Mouse (Mus musculus) gastrocnemius, postnatal 14 days (tissue): ENCODE measurements at regions not wholly inside any gene's neighbourhood (a gene's known extent, or its start where the extent isn't known, plus 50 kb on each side); places are given as distances from the start of the nearest gene placed in this dataset.

Experiments
- DNase-seq: peaks from one replicate; pipeline ENCODE4 v3.0.0; 2021; ENCODE audit warnings: mixed read lengths
- intact Hi-C: fragments of 180-260 bp; cut with DNase I; formaldehyde crosslinking; loops from one replicate; pipeline ENCODE4 v1.15.1; 2025; ENCODE audit warnings: low total_unique reads

DNA sequence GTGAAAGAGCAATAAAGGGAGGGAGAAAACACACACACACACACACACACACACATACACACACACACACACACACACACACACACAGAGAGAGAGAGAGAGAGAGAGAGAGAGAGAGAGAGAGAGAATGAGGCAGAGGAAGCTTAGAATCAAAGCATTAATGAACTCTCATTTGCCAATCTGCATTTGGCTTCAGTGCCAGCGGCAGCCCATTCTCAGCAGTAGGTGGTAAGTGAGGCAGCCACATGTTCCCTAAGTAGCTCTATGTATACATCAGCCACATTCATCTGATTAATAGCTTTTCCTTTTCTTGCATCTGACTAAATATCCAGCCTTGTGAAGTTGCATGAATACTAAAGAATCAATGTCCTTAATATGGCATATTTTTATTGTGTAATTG is 443.4 kb upstream of the Ubash3b start:
- intact Hi-C loops, result no loop called here
- no peak for DNase-seq

DNA sequence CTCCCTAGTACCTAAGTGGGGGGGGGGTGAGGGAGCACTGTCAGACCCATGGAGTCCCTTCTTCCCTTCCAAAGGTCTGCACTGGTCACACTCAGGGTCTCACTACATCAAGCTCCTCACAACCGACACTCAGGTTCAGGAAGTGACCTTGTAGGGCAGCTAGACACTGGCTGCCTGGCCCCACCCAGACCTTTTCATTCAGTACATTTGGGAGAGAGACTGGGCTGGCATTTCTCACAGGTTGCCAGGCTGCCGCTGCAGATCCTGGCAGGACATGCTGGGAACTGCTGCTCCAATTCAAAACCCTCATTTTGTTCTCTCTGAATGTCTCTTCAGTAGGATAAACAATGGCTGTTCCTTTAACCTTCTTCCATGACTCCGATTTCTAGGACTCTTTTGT is 439.3 kb upstream of the Ubash3b start:
- intact Hi-C loops, result no loop called here
- DNase-seq, result no peak

DNA sequence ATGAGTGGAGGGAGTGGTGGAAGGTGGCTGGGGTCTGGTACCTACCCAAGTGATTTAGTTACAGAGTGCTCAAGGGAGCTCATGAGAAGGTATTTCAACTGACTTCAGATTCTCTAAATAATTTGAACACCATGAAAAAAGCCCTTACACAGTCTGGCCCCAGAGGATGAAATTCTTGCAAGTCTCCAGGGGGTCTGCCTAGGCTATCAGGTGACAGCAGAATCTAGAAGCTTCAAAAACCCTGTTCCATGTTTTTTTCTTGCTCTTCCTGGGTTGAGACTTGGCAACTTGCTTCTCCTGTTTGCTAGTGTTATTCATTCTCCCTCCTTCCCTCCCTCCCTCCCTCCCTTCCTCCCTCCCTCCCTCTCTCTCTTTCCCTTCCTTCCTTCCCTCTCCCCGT is 438.4 kb upstream of the Ubash3b start:
- intact Hi-C loops, result no loop called here
- no peak for DNase-seq

DNA sequence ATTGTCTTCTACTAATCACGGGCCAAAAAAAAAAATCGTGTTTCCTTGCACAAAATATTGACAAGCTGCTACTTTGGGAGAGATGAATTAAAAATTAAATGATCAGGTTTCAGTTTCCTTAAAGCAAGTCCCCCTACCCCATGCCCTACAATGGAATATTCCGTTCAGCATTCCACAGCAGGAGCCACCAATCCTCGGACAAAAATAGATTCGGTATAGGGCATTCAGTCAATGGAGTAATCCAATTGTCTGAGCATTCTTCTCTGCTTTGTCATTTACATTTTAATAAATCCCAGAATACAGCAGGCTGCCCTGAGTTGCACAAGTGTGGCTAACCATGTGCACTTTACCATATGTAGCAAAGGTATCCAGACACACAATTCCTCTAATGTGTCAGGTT is 434.3 kb upstream of the Ubash3b start:
- DNase-seq, result no peak
- intact Hi-C loops, result no loop called here

DNA sequence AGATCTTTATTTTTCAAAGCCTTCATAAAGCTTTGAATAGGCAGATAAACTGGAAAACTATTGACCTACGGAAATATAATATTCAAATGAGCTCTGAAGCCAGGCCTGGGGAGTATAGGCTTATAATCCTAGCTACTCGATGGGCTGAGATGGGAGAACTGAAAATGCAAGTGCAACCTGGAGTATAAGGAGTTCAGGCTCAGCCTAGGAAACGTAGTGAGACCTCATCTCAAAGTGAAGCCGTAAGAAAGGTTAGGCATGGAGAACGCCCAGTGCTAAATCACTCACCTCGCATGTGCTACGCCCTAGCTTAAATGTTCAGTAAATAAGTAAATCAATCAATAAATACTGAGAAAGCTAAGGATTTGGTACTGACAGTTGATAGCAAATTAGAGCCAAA is 432.5 kb upstream of the Ubash3b start:
- DNase-seq, result no peak
- intact Hi-C loops, result no loop called here

DNA sequence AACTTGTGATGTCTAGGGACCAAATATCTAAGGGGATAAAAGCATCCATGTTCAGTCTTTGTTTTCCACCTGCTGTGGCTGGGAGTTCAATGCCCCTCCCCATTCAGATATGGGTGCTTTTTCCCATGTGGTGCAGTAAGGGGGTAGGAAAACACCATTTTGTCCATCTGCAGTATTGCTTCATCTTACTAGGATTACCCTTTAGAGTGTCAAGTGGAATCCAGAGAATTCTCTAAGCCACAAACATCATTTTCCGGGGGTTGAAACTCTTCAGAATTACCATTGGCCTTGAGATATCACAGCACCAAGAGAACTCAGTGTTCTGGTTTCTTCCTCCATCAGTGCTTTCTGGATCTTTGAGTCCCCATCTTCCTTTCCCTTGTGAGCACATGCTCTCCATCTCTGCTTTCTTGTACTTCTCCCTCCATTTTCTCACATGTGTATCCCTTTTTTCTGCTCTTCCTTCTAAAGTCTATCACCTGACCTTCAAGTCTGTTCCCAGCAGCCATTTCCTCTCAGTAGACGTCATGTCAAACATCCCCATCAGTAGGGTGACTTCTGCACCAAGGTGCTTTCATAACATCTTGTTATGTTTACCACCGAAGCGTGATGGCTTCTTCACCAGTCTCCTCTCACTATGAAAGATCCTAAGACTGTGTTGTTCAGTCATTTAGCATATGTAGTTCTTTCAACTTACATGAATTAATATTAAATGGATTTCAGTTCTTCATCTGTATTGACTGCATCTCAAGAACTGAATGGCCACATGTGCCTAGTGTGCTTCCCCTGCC is 431.6 kb upstream of the Ubash3b start:
- intact Hi-C loops, result no loop called here
- no peak for DNase-seq

DNA sequence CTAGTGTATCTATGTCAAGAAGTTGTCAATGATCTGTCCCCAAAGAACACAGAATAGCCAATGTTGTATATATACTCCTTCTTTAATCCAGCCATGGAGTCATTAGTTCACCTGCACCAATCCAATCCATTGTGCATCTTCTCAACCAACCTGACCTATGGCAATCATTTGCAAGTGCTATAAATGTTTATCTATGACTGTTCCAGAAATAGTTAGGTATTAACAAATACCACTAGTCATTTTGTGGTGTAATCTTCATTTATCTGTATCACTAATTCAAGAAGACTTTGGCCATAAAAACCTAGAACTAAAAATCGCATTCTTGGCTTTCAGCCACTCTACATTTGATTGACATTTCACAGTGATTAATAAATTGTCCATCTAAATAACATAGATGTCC is 430.6 kb upstream of the Ubash3b start:
- intact Hi-C loops, result no loop called here
- DNase-seq, result no peak

- DNase-seq, result peak; percentile 37
- intact Hi-C loops, result no loop called here
Measured at GRCm38 (mm10) chr9:41590164-41590563, 428.7 kb upstream of the Ubash3b start.

DNA sequence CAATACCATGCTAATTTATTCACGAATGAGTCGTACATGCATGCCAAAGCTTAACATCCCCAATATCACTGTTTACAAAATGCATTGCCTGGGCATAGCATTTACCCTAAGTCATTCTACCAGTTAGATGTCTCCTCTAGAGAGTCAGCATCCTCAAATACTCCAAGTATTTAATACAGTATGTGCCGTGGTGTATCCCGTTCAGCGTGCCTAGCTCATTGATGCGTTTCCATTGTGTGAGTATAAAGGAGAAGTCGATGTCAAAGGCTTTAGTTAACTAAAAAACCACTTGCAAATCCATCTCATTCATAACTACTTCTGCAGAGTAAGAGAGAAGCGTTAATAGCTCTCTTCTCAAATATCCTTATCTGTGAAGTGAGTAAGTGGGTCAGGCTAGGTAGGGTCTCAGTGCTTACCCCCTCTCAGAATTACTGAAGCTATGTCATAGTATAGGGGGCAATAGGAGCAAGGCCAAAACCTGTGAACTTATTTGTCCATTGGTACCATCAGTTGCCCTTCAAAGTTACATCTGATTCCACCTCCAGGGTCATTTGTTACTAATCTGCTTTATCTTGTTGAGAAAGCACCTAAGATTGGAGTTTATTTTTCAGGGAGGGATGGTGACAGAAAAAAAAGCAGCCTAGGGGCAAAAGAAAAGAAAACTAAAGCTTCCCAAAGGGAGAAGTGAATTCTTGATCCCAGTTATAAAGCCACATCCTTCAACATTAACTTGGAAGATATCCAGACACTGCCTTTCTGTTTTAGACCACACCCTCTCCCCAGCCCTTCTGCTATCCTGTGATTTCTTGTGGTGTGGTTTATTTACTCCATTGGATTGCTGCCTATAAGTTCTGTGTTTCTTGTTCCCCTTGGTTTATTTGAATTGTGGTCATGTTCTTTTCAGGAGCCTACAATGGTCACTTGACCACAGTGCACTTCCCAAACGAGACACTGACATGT is 427.2 kb upstream of the Ubash3b start:
- no peak for DNase-seq
- intact Hi-C loops, result no loop called here

GRCm38 (mm10) chr9:41587762-41588161 is 426.3 kb upstream of the Ubash3b start:
- no peak for DNase-seq
- intact Hi-C loops, result no loop called here

DNA sequence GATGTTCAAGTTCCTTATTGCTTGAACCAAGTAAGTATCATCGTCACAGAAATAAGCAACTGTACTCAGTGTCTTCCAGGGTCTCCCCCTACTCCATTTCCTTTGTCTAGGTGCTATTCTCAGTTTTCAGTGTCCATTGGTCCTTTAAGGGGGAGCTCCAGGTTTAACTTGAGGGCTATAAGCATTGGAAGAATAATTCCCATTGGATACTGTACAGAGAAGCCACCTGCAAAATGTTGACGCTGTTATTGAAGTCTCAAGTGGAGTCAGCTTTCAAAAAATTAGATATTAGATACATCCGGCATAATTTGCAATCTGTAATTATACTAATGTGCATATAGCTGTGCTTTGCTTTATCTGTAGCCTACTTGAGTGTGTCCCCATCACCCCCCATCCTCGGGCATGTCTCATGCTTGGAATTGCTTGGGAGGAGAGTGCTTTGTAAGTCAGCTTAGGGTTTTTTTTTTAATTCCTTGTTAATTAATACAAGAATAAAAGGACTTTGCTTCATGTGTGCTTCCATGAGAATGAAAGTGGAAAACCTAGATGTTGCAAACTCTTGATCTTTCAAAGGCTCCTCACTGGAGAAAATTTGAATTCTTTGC is 425.6 kb upstream of the Ubash3b start:
- no peak for DNase-seq
- intact Hi-C loops, result no loop called here

DNA sequence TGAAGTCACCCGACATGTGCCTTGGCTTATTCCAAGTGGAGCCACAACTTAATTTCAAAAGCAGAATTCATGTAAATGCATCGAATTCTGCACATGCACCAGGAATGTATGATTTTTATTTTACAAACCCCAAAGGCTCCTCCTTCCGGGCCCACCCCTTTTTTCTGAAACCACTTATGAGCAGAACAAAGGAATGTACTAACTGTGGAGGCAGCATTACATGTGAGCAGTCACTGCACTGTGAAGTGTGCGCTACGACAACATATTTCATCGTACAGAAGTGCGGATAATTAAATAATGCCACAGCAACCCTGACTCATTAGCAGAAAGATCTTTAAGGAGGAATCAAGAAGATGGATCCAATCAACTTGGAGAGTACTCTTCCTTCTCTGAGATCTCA is 424.8 kb upstream of the Ubash3b start:
- intact Hi-C loops, result no loop called here
- no peak for DNase-seq

DNA sequence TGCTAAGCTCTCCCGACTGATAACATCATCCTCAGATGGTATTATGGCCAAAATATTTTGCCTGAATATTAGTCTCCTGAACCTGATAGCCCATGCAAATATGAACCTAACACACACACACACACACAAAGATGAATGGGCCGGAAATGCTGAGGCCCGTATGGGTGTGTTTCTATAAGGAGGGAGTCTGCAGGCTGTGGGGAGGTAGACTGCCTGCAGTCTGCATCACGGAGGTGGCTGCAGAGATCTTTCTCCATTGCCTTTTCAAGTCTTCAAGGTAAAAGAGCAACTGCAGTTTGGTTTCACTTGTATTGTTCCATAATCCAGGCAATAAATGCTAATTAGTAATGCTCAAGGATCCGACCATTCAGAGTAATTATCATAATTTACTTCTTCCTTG is 424.3 kb upstream of the Ubash3b start:
- DNase-seq, result no peak
- intact Hi-C loops, result no loop called here

DNA sequence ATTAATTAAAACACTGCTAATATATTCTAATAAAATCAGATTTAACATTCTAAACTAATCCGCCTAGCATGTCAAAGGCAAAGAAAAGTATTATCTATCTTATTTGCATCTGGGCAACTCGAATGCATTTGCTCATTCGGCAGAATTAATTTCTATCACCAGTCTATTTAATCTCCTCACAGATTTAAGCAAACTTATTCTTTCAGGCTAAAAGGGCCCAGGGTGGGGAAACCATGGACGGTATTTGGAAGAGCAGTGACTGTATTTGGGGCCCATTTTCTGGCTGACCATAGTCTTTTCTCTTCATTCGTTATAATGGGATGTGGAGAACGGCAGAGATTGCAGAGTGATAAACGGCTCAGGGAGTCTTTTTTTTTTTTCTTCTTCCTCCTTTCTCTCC is 423.5 kb upstream of the Ubash3b start:
- no peak for DNase-seq
- intact Hi-C loops, result no loop called here

GRCm38 (mm10) chr9:41583711-41584329 is 422.3 kb upstream of the Ubash3b start:
- DNase-seq, result peak; percentile 21
- intact Hi-C loops, result loop anchor here (5.0 kb wide), 1 partner anchor 368 kb away; no protein-coding TSS in a partner anchor

- intact Hi-C loops, result loop anchor here (5.0 kb wide), 1 partner anchor 369 kb away; no protein-coding TSS in a partner anchor
- DNase-seq, result no peak
Measured at GRCm38 (mm10) chr9:41583276-41583675, 421.8 kb upstream of the Ubash3b start.

GRCm38 (mm10) chr9:41582711-41583236 is 421.3 kb upstream of the Ubash3b start:
- DNase-seq, result no peak
- intact Hi-C loops, result loop anchor here (5.0 kb wide), 1 partner anchor 370 kb away; no protein-coding TSS in a partner anchor

DNA sequence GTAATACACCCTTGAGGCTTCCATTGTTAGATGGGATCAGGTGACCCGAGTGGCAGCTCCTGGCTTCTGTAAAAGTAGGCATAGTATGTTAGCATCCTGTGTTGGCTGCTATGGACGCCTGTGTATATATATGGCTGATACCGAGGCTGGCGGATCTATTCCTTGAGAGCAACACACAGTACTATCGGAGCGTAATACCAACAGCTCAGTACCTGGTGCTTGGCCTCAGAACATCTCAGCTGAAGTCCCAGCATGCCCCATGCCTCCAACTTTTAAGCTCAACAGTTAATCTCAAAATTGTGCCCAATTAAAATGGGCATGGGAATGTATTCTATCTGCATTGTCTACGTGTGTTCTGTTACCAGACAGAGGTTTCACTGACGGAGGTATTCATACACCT is 420.7 kb upstream of the Ubash3b start:
- no peak for DNase-seq
- intact Hi-C loops, result loop anchor here (5.0 kb wide), 1 partner anchor 370 kb away; no protein-coding TSS in a partner anchor

GRCm38 (mm10) chr9:41581741-41582140 is 420.2 kb upstream of the Ubash3b start:
- no peak for DNase-seq
- intact Hi-C loops, result loop anchor here (5.0 kb wide), 1 partner anchor 371 kb away; no protein-coding TSS in a partner anchor
